Mouse (Mus musculus) embryonic facial prominence, embryonic 11.5 days (tissue): ENCODE results near the gene Zfp989. TPM values are rescaled to one million over a fixed set of nuclear protein-coding genes. Genes with fewer than 3 reads are reported as not detected.

Experiments
- polyA plus RNA-seq: library from polyadenylated mRNA; unstranded; fragments of >200 nt; fragmentation: Nextera tagmentation; extraction: Ambion mirVana; gene quantifications from 2 replicates; pipeline ENCODE4 v1.2.1, GENCODE M21; 2014

Zfp989 gene
- polyA plus RNA-seq, 1 experiment from 2014 or later: not detected

Other genes with a start within 250 kb of the Zfp989 start
- gene Gm21411, start 62.4 kb upstream of the Zfp989 start, polyA plus RNA-seq: not detected in 2 replicates
- gene Rex2, start 49.9 kb downstream of the Zfp989 start, polyA plus RNA-seq: not detected in 2 replicates
- gene Zfp991, start 160.1 kb downstream of the Zfp989 start, polyA plus RNA-seq: 10.4 and 12.6 TPM in 2 replicates